Mouse (Mus musculus) myocyte (in vitro differentiated cells): ENCODE measurements around the gene Gsdma. TPM values are rescaled to one million over a fixed set of nuclear protein-coding genes. Genes with fewer than 3 reads are reported as not detected.
"Not testable (repeated sequence)": the region's sequence is repeated elsewhere in the genome, so short reads cannot be mapped to it uniquely, and the experiment has no call there.

ENCODE experiments used
- H3K27me3 ChIP-seq: one replicate; pipeline ENCODE4 v1.6.1; 2011; ENCODE audit not compliant: control insufficient read depth, insufficient read depth, insufficient read length
- H3K36me3 ChIP-seq: one replicate; pipeline ENCODE4 v1.6.1; 2011; ENCODE audit not compliant: control insufficient read depth, insufficient read depth
- H3K4me2 ChIP-seq: one replicate; pipeline ENCODE4 v1.6.1; 2011; ENCODE audit warnings: low read depth, control low read depth
- H3K4me3 ChIP-seq: one replicate; pipeline ENCODE4 v1.5.1; 2011; ENCODE audit warnings: mild to moderate bottlenecking, control low read depth, moderate library complexity
- H3K79me2 ChIP-seq: one replicate; pipeline ENCODE4 v1.6.1; 2011; ENCODE audit not compliant: control insufficient read depth, insufficient read depth
- H3ac ChIP-seq: one replicate; pipeline ENCODE4 v1.6.1; 2011; ENCODE audit not compliant: control insufficient read depth, insufficient read length
- CEBPB ChIP-seq: IDR thresholded peaks from 2 replicates; pipeline ENCODE4 v1.6.1; 2011; ENCODE audit warnings: mild to moderate bottlenecking, moderate library complexity; ENCODE audit not compliant: poor library complexity, insufficient read depth, severe bottlenecking
- E2F4 ChIP-seq: IDR thresholded peaks from one replicate; pipeline ENCODE4 v1.6.1; 2011; ENCODE audit warnings: mild to moderate bottlenecking, control low read depth, moderate library complexity; ENCODE audit not compliant: insufficient read depth
- MAX ChIP-seq: IDR thresholded peaks from one replicate; pipeline ENCODE4 v1.6.1; 2011; ENCODE audit warnings: low read depth, mild to moderate bottlenecking, control low read depth
- MYOD1 ChIP-seq, 3 experiments: IDR thresholded peaks; one replicate each; pipeline ENCODE4 v1.6.1; 2011; ENCODE audit warnings: control low read depth in 2 of 3, low read depth in 2 of 3, mild to moderate bottlenecking in 2 of 3, moderate library complexity in 1 of 3; ENCODE audit not compliant: insufficient read length in 2 of 3, control insufficient read depth in 1 of 3
- MYOG ChIP-seq, 3 experiments: IDR thresholded peaks; one replicate each; pipeline ENCODE4 v1.6.1; 2011; ENCODE audit warnings: control low read depth in 2 of 3, low read depth in 2 of 3, mild to moderate bottlenecking in 2 of 3; ENCODE audit not compliant: insufficient read length in 2 of 3, control insufficient read depth in 1 of 3, insufficient read depth in 1 of 3
- POLR2A ChIP-seq: IDR thresholded peaks from one replicate; pipeline ENCODE4 v1.6.1; 2011; ENCODE audit warnings: low read depth, mild to moderate bottlenecking, control low read depth, moderate library complexity; ENCODE audit not compliant: insufficient read length
- POLR2AphosphoS2 ChIP-seq: IDR thresholded peaks from one replicate; pipeline ENCODE4 v1.6.1; 2011; ENCODE audit warnings: low read depth, control low read depth; ENCODE audit not compliant: insufficient read length
- REST ChIP-seq: IDR thresholded peaks from one replicate; pipeline ENCODE4 v1.6.1; 2011; ENCODE audit warnings: mild to moderate bottlenecking, control low read depth, moderate library complexity; ENCODE audit not compliant: insufficient read depth, insufficient read length
- SRF ChIP-seq: IDR thresholded peaks from one replicate; pipeline ENCODE4 v1.6.1; 2011; ENCODE audit warnings: low read depth; ENCODE audit not compliant: control insufficient read depth, insufficient read length
- TCF12 ChIP-seq: IDR thresholded peaks from one replicate; pipeline ENCODE4 v1.6.1; 2011; ENCODE audit warnings: mild to moderate bottlenecking, control low read depth; ENCODE audit not compliant: poor library complexity, insufficient read depth, severe bottlenecking
- TCF3 ChIP-seq: IDR thresholded peaks from one replicate; pipeline ENCODE4 v1.6.1; 2011; ENCODE audit warnings: low read depth, control low read depth; ENCODE audit not compliant: insufficient read length
- USF1 ChIP-seq: IDR thresholded peaks from one replicate; pipeline ENCODE4 v1.6.1; 2011; ENCODE audit warnings: low read depth, mild to moderate bottlenecking, control low read depth, moderate library complexity
- polyA plus RNA-seq: library from polyadenylated mRNA; unstranded; fragments of >200 nt; fragmentation: generic; extraction: Trizol; gene quantifications from one replicate; pipeline ENCODE4 v1.2.1, GENCODE M21; 2012; ENCODE audit warnings: missing spikeins

Gsdma gene
- polyA plus RNA-seq, 1 experiment, result 0.04 TPM

DNA sequence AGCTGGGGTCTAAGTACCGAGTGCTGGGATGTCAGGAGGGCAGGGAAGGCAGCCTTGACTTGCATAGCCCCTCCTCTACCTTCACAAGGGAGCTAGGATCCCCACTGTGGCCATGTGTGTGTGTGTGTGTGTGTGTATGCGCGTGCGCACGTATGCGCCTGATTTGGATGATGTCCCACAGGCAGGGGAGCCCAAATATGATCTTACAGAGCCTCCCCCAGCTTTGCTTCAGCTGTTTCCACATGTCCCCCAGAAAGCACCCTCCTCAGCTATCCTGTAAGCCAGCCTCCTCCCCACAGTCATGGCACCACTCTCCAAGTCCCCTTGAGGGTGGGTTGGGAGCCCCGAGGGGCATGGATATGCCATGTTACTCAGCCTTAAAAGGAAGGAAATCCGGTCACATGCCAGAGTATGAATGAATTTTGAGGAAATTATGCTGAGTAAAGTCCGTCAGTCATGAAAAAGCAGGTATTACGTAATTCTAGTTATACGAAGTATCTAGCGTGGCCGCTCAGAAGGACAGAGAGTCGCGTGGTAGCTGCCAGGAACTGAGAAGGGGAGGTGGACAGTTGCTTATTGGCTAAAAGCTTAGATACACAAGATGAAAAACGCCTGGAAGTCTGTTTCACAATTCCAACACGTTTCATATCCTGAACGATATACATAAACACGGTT, 44.3 kb downstream of the Gsdma start:
- TF ChIP-seq TCF3 (no peak), REST (no peak), CEBPB (peak; percentile 42; the same call in 1 of the 2 replicates), MYOD1 (IDR thresholded peaks at IDR 0.05; ENCODE audit: control insufficient read depth in 1 of 3, insufficient read length in 2 of 3, low read depth in 2 of 3) (peak in 2 of 3 experiments; percentile 23 to 31)
- peak overlapping the region; percentile 41 for H3K4me2 ChIP-seq
- no peaks in the 10 kb centered on the region for H3K36me3 ChIP-seq
- H3ac ChIP-seq, result no peak overlapping the region
- no peaks in the 10 kb centered on the region for H3K27me3 ChIP-seq
- no peak overlapping the region for H3K4me3 ChIP-seq
- H3K79me2 ChIP-seq, result no peaks in the 10 kb centered on the region

- Histone ChIP-seq H3K4me2 (peak overlapping the region; percentile 41), H3K79me2 (no peaks in the 10 kb centered on the region), H3K4me3 (no peak overlapping the region), H3K27me3 (no peaks in the 10 kb centered on the region), H3ac (no peak overlapping the region), H3K36me3 (no peaks in the 10 kb centered on the region)
- TF ChIP-seq TCF3 (peak; percentile 1), POLR2A (peak; percentile 21), MYOG (IDR thresholded peaks at IDR 0.05; ENCODE audit: control insufficient read depth in 1 of 3, insufficient read depth in 1 of 3, insufficient read length in 2 of 3, low read depth in 2 of 3) (peak in 2 of 3 experiments; percentile 79 to 80), TCF12 (no peak), MAX (no peak), POLR2AphosphoS2 (peak; percentile 18), MYOD1 (IDR thresholded peaks at IDR 0.05; ENCODE audit: control insufficient read depth in 1 of 3, insufficient read length in 2 of 3, low read depth in 2 of 3) (peak in 2 of 3 experiments; percentile 31 to 75)
Measured at GRCm38 (mm10) chr11:98709001-98709741, 45.0 kb downstream of the Gsdma start.

GRCm38 (mm10) chr11:98710416-98711045, 46.4 kb downstream of the Gsdma start:
- TF ChIP-seq E2F4 (no peak), POLR2AphosphoS2 (no peak), TCF3 (no peak), USF1 (no peak), CEBPB (no peak), MYOG (IDR thresholded peaks at IDR 0.05; ENCODE audit: control insufficient read depth in 1 of 3, insufficient read depth in 1 of 3, insufficient read length in 2 of 3, low read depth in 2 of 3) (no peak), TCF12 (no peak), POLR2A (no peak), MAX (no peak), SRF (no peak), REST (no peak), MYOD1 (IDR thresholded peaks at IDR 0.05; ENCODE audit: control insufficient read depth in 1 of 3, insufficient read length in 2 of 3, low read depth in 2 of 3) (no peak)

GRCm38 (mm10) chr11:98711046-98711434, 46.9 kb downstream of the Gsdma start:
- Histone ChIP-seq H3K4me2 (no peak overlapping the region), H3K36me3 (peaks cover 6% of the 10 kb centered on the region), H3K4me3 (no peak overlapping the region), H3ac (no peak overlapping the region), H3K27me3 (no peaks in the 10 kb centered on the region), H3K79me2 (no peaks in the 10 kb centered on the region)
- TF ChIP-seq MAX (no peak), POLR2A (no peak), POLR2AphosphoS2 (no peak), MYOD1 (IDR thresholded peaks at IDR 0.05; ENCODE audit: control insufficient read depth in 1 of 3, insufficient read length in 2 of 3, low read depth in 2 of 3) (no peak), CEBPB (no peak), E2F4 (no peak), SRF (no peak), USF1 (no peak), TCF12 (no peak)

More at GRCm38 (mm10) chr11:98710416-98711045, 46.4 kb downstream of the Gsdma start:
- H3ac ChIP-seq, result no peak overlapping the region
- no peak overlapping the region for H3K4me3 ChIP-seq
- peaks cover 4% of the 10 kb centered on the region for H3K36me3 ChIP-seq
- no peaks in the 10 kb centered on the region for H3K79me2 ChIP-seq
- H3K27me3 ChIP-seq, result no peaks in the 10 kb centered on the region
- no peak overlapping the region for H3K4me2 ChIP-seq

DNA sequence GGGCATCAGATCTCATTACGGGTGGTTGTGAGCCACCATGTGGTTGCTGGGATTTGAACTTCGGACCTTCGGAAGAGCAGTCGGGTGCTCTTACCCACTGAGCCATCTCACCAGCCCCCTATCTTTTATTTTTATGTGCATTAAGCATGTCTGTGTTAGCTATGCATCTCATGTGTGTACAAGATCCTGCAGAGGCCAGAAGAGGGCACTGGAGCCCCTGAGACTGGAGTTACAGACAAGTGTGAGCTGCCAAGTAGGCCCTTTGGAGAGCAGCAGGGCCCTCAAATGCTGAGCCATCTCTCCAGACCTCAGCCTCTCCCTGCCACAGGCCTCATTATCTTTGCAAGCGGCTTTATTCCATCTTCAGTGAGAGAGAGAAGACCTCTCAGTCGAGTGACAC, 47.9 kb downstream of the Gsdma start:
- H3K4me2 ChIP-seq, H3K27me3 ChIP-seq, H3K4me3 ChIP-seq, H3K79me2 ChIP-seq, H3K36me3 ChIP-seq, H3ac ChIP-seq: not testable (repeated sequence)
